Mouse (Mus musculus) limb, embryonic 10.5 days (tissue): ENCODE measurements around the gene Hapln4. TPM values are rescaled to one million over a fixed set of nuclear protein-coding genes. Genes with fewer than 3 reads are reported as not detected.
A peak's percentile ranks its signal among the peaks of the same experiment; 100 is the strongest.

Experiments
- DNase-seq: peaks from one replicate; pipeline ENCODE4 v3.0.0-alpha.2; 2017; ENCODE audit warnings: low spot score
- H3K27ac ChIP-seq: fragments of 300-500 bp; sonication (generic); 2 replicates; pipeline ENCODE4 v1.5.1; 2016; ENCODE audit warnings: mild to moderate bottlenecking
- H3K27me3 ChIP-seq: fragments of 300-500 bp; sonication (generic); 2 replicates; pipeline ENCODE4 v1.6.1; 2016; ENCODE audit warnings: low read depth, mild to moderate bottlenecking; ENCODE audit not compliant: poor library complexity, severe bottlenecking
- H3K36me3 ChIP-seq: fragments of 300-500 bp; sonication (generic); 2 replicates; pipeline ENCODE4 v1.6.1; 2016; ENCODE audit warnings: mild to moderate bottlenecking, moderate library complexity
- H3K4me1 ChIP-seq: fragments of 300-500 bp; sonication (generic); 2 replicates; pipeline ENCODE4 v1.6.1; 2016
- H3K4me3 ChIP-seq: fragments of 300-500 bp; sonication (generic); 2 replicates; pipeline ENCODE4 v1.5.1; 2016; ENCODE audit warnings: mild to moderate bottlenecking, moderate library complexity
- H3K9me3 ChIP-seq: fragments of 300-500 bp; sonication (generic); replicated peaks from 2 replicates; pipeline ENCODE4 v1.6.1; 2016; ENCODE audit warnings: mild to moderate bottlenecking
- WGBS: fragments of 180-500 bp; shearing (Covaris S2); methylation state at CpG from one replicate; pipeline ENCODE4 v1.1.7; 2016; 5-methylcytosine and 5-hydroxymethylcytosine counted together
- polyA plus RNA-seq: library from polyadenylated mRNA; unstranded; fragments of >200 nt; fragmentation: Nextera tagmentation; extraction: Ambion mirVana; gene quantifications from 2 replicates; pipeline ENCODE4 v1.2.1, GENCODE M21; 2016

Hapln4 gene
- polyA plus RNA-seq, 1 experiment from 2014 or later = not detected

- H3K27me3 ChIP-seq = peaks cover 93% of the 10 kb centered on the region
- DNase-seq = no peak
- H3K27ac ChIP-seq = no peak overlapping the region
- 51% methylated on average over 23 of the region's 23 CpGs for WGBS
- no peaks in the 10 kb centered on the region for H3K36me3 ChIP-seq
- H3K9me3 ChIP-seq = no peaks in the 10 kb centered on the region
- peak overlapping the region; percentile 15; the same call in 1 of the 2 replicates for H3K4me3 ChIP-seq
- H3K4me1 ChIP-seq = peaks cover 11% of the 10 kb centered on the region
Observed at GRCm38 (mm10) chr8:70111192-70111795, 28.0 kb downstream of the Hapln4 start.

GRCm38 (mm10) chr8:70112401-70113016 lies 29.3 kb downstream of the Hapln4 start:
- H3K36me3 ChIP-seq = no peaks in the 10 kb centered on the region
- H3K27me3 ChIP-seq = peaks cover 100% of the 10 kb centered on the region
- peaks cover 11% of the 10 kb centered on the region for H3K4me1 ChIP-seq
- H3K4me3 ChIP-seq = peak overlapping the region; percentile 19; the same call in 1 of the 2 replicates
- H3K9me3 ChIP-seq = no peaks in the 10 kb centered on the region
- WGBS = 8% methylated on average over 43 of the region's 43 CpGs
- no peak overlapping the region for H3K27ac ChIP-seq
- no peak for DNase-seq

GRCm38 (mm10) chr8:70114488-70114887 lies 31.2 kb downstream of the Hapln4 start:
- Histone ChIP-seq H3K4me1 (peaks cover 11% of the 10 kb centered on the region), H3K9me3 (no peaks in the 10 kb centered on the region), H3K27me3 (peaks cover 100% of the 10 kb centered on the region), H3K27ac (no peak overlapping the region), H3K36me3 (no peaks in the 10 kb centered on the region), H3K4me3 (no peak overlapping the region)
- 23% methylated on average over 6 of the region's 6 CpGs for WGBS
- no peak for DNase-seq

DNA sequence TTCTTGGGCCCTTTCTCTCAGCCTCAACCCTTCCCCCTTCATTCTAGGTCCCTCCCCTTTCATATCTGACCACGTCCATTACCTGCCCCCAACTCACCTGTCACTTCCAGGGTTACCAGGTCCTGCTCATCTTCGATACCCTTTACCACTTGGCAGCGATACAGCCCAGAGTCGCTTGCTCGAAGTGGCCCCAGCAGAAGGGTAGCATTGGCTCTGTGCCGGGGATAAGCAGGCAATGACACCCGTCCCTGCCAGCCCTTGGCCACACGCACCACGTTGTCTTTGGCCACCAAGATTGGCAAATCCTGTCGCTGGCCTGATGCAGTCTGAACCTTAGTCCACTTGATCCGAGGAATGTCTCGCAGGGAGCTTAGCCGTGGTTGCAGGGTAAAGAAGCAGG lies 31.6 kb downstream of the Hapln4 start:
- Histone ChIP-seq H3K36me3 (no peaks in the 10 kb centered on the region), H3K4me3 (no peak overlapping the region), H3K9me3 (no peaks in the 10 kb centered on the region), H3K27me3 (peaks cover 100% of the 10 kb centered on the region), H3K27ac (no peak overlapping the region), H3K4me1 (peaks cover 11% of the 10 kb centered on the region)
- no peak for DNase-seq
- 69% methylated on average over 13 of the region's 13 CpGs for WGBS

DNA sequence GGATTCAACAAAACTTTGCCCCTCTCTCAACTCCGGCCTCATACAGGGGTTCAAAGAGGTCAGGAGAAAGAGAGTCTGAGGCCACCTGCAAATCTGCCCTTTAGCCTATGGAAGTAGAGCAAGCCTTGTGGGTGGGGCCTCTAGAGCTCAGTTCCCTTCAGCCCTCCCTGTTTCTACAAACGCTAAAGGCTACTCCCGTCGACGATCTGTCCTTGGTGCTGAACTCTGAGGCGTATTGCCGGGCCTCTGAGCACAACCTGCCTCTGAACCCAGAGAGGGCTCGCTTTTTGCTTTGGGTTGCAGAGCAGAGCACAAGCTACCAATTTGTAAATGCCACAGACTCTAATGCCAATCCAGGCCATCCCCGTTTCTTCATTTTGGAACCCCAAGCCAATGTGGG lies 34.4 kb downstream of the Hapln4 start:
- peak; percentile 66 for DNase-seq
- Histone ChIP-seq H3K4me3 (no peak overlapping the region), H3K27ac (no peak overlapping the region), H3K36me3 (no peaks in the 10 kb centered on the region), H3K4me1 (peaks cover 9% of the 10 kb centered on the region), H3K9me3 (no peaks in the 10 kb centered on the region), H3K27me3 (peaks cover 95% of the 10 kb centered on the region)
- whole genome bisulfite sequencing = 6% methylated on average over 9 of the region's 9 CpGs

DNA sequence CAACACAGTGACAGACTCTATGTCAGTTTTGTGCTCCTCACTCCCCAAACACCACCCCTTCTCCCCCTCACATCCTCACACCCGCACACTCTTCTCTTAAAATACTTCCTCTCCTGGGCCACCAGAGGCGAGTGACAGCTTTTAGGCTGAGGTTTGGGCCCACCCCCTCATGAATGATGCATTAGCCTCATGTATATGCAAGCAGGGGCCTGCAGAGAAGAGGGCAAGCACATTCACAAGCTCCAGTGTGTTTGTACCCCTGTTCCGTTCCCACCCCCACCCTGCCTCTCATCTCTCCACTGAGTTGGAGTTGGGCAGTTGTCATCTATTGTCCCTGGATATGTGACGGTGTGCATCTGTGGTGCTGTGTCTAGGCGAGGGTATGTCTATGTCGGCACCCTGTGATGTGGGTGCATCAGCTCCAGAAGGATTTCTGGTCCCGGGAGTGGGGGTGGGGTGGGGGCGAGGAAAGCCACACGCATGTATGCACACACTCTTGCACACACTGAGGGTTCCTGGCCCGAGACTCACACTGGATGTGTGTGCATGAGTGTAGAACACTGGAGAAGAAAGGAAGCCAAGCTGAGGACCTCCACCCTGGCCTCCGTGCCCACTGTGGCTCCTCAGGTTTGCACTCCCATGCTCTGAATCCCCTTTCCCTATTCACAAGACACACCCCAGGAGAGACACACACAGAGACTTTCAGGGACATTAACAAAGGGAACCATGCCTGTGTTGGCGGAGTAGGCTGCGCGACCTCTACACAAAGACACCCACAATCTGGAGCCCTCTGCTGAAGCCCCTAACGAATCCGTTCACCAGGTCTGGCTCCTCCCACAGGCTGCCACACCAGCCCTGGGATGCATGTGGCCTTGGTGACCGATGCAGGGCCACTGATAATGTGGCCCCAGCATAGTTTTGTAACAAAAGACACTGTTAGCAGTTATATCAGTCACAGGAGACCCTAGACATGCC lies 35.8 kb downstream of the Hapln4 start:
- no peak for DNase-seq
- no peaks in the 10 kb centered on the region for H3K9me3 ChIP-seq
- peaks cover 84% of the 10 kb centered on the region for H3K27me3 ChIP-seq
- no peaks in the 10 kb centered on the region for H3K36me3 ChIP-seq
- no peak overlapping the region for H3K27ac ChIP-seq
- H3K4me1 ChIP-seq = peaks cover 7% of the 10 kb centered on the region
- no peak overlapping the region for H3K4me3 ChIP-seq
- 14% methylated on average over 17 of the region's 17 CpGs for WGBS

GRCm38 (mm10) chr8:70120667-70121066 lies 37.4 kb downstream of the Hapln4 start, which contains the start of gene Ncan:
Ncan (minus strand) TSS chr8:70120873.
- H3K4me3 ChIP-seq = peak within 1 kb of the TSS; percentile 38
- H3K36me3 ChIP-seq = no peaks in the 10 kb centered on the region
- H3K27me3 ChIP-seq = peaks cover 74% of the 10 kb centered on the region
- H3K4me1 ChIP-seq = peaks cover 7% of the 10 kb centered on the region
- peak; percentile 86 for DNase-seq
- H3K9me3 ChIP-seq = no peaks in the 10 kb centered on the region
- no peak within 1 kb of the TSS for H3K27ac ChIP-seq
- WGBS = 3% methylated on average over 19 of the region's 19 CpGs

- Histone ChIP-seq H3K27ac (no peak overlapping the region), H3K27me3 (peaks cover 52% of the 10 kb centered on the region), H3K4me1 (peaks cover 7% of the 10 kb centered on the region), H3K36me3 (no peaks in the 10 kb centered on the region), H3K4me3 (no peak overlapping the region), H3K9me3 (no peaks in the 10 kb centered on the region)
- 48% methylated on average over 2 of the region's 2 CpGs for WGBS
- DNase-seq = no peak
Observed at GRCm38 (mm10) chr8:70122863-70123262, 39.6 kb downstream of the Hapln4 start.

GRCm38 (mm10) chr8:70124992-70125391 lies 41.7 kb downstream of the Hapln4 start:
- no peaks in the 10 kb centered on the region for H3K9me3 ChIP-seq
- H3K4me1 ChIP-seq = peaks cover 11% of the 10 kb centered on the region
- no peak for DNase-seq
- H3K27ac ChIP-seq = no peak overlapping the region
- 66% methylated on average over 8 of the region's 8 CpGs for WGBS
- no peaks in the 10 kb centered on the region for H3K36me3 ChIP-seq
- H3K27me3 ChIP-seq = peaks cover 31% of the 10 kb centered on the region
- no peak overlapping the region for H3K4me3 ChIP-seq

DNA sequence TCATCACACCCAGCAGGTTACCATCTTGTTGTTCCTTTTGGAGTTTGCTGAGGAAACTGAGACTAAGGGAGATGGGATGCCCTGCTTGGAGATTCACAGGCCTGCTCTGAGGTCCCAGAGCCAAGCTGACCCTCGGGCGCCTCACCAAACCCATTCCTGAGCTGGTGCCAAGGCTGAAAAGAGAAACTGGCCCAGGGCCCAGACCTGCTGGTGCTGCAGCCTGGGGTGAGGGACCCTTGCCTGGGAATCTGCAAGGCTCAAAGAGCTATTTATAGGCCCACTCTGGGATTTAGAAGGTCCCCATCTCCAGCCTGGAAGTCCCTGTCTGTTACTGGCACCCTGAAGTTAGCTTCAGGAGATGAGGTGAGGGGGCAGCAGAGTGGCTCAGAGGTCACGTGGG lies 45.2 kb downstream of the Hapln4 start:
- H3K9me3 ChIP-seq = no peaks in the 10 kb centered on the region
- H3K4me3 ChIP-seq = no peak overlapping the region
- 75% methylated on average over 3 of the region's 3 CpGs for WGBS
- H3K27ac ChIP-seq = no peak overlapping the region
- peaks cover 13% of the 10 kb centered on the region for H3K36me3 ChIP-seq
- H3K4me1 ChIP-seq = peaks cover 16% of the 10 kb centered on the region
- DNase-seq = no peak
- H3K27me3 ChIP-seq = peaks cover 7% of the 10 kb centered on the region; the same call in 1 of the 2 replicates

GRCm38 (mm10) chr8:70129309-70129952 lies 46.2 kb downstream of the Hapln4 start:
- Histone ChIP-seq H3K36me3 (peaks cover 23% of the 10 kb centered on the region), H3K9me3 (no peaks in the 10 kb centered on the region), H3K27me3 (peaks cover 5% of the 10 kb centered on the region; the same call in 1 of the 2 replicates), H3K27ac (no peak overlapping the region), H3K4me3 (no peak overlapping the region), H3K4me1 (peaks cover 16% of the 10 kb centered on the region)
- DNase-seq = no peak
- 69% methylated on average over 9 of the region's 9 CpGs for WGBS

- Histone ChIP-seq H3K27ac (no peak overlapping the region), H3K36me3 (peaks cover 30% of the 10 kb centered on the region), H3K4me1 (peaks cover 16% of the 10 kb centered on the region), H3K27me3 (0 out of 2 replicates have a peak, but pooled peaks cover under 1% of the 10 kb centered on the region), H3K9me3 (no peaks in the 10 kb centered on the region), H3K4me3 (no peak overlapping the region)
- 76% methylated on average over 3 of the region's 3 CpGs for WGBS
- no peak for DNase-seq
Observed at GRCm38 (mm10) chr8:70130066-70130465, 46.8 kb downstream of the Hapln4 start.
